Mouse (Mus musculus) stomach, postnatal 0 days (tissue): ENCODE measurements around the gene Tpra1. TPM values are rescaled to one million over a fixed set of nuclear protein-coding genes. Genes with fewer than 3 reads are reported as not detected.

Experiments
- ATAC-seq: fragments of 200-750 bp; cut with Nextera tagmentation; 2 replicates; pipeline ENCODE4 v1.8.0; 2017; ENCODE audit not compliant: low FRiP score, low TSS enrichment
- DNase-seq: peaks from one replicate; pipeline ENCODE4 v3.0.0-alpha.2; 2016; ENCODE audit warnings: low spot score
- H3K27ac ChIP-seq: fragments of 300-500 bp; sonication (generic); replicated peaks from 2 replicates; pipeline ENCODE4 v1.5.1; 2014; ENCODE audit warnings: mild to moderate bottlenecking, control low read depth
- H3K27me3 ChIP-seq: fragments of 300-500 bp; sonication (generic); 2 replicates; pipeline ENCODE4 v1.6.1; 2014; ENCODE audit warnings: low read length; ENCODE audit not compliant: control insufficient read depth, insufficient read depth
- H3K36me3 ChIP-seq: fragments of 300-500 bp; sonication (generic); 2 replicates; pipeline ENCODE4 v1.6.1; 2014; ENCODE audit warnings: low read length, mixed read lengths; ENCODE audit not compliant: control insufficient read depth, insufficient read depth
- H3K4me1 ChIP-seq: fragments of 300-500 bp; sonication (generic); replicated peaks from 2 replicates; pipeline ENCODE4 v1.6.1; 2014; ENCODE audit warnings: antibody characterized with exemption; ENCODE audit not compliant: control insufficient read depth, insufficient read depth
- H3K4me2 ChIP-seq: fragments of 300-500 bp; sonication (generic); replicated peaks from 2 replicates; pipeline ENCODE4 v1.6.1; 2014; ENCODE audit warnings: low read depth, mild to moderate bottlenecking, control low read depth, moderate library complexity
- H3K4me3 ChIP-seq: fragments of 300-500 bp; sonication (generic); 2 replicates; pipeline ENCODE4 v1.5.1; 2014; ENCODE audit warnings: low read depth, low read length, control low read depth
- H3K9ac ChIP-seq: fragments of 300-500 bp; sonication (generic); 2 replicates; pipeline ENCODE4 v1.6.1; 2014; ENCODE audit warnings: mild to moderate bottlenecking, low read length, control low read depth, mixed read lengths
- H3K9me3 ChIP-seq: fragments of 300-500 bp; sonication (generic); 2 replicates; pipeline ENCODE4 v1.6.1; 2016; ENCODE audit warnings: low read length; ENCODE audit not compliant: control insufficient read depth
- CTCF ChIP-seq: IDR thresholded peaks from 2 replicates; pipeline ENCODE4 v1.5.1; 2016; ENCODE audit warnings: antibody characterized with exemption, low read depth, mild to moderate bottlenecking, moderate library complexity
- EP300 ChIP-seq: optimal IDR thresholded peaks from 2 replicates; pipeline ENCODE3; 2016; ENCODE audit warnings: antibody characterized with exemption
- WGBS: fragments of 180-500 bp; shearing (Covaris S2); extraction: QIAGEN DNeasy Blood & Tissue Kit; methylation state at CpG from one replicate; pipeline ENCODE4 v1.1.7; 2014; 5-methylcytosine and 5-hydroxymethylcytosine counted together
- polyA plus RNA-seq: library from polyadenylated mRNA; unstranded; fragments of >200 nt; fragmentation: Nextera tagmentation; extraction: Ambion mirVana; gene quantifications from 2 replicates; pipeline ENCODE4 v1.2.1, GENCODE M21; 2015

The Tpra1 gene
- polyA plus RNA-seq, 1 experiment from 2014 or later = 39.8 TPM

GRCm38 (mm10) chr6:88956725-88957124, 54.7 kb downstream of the Tpra1 start:
- no peak overlapping the region for H3K9ac ChIP-seq
- no peaks in the 10 kb centered on the region for H3K4me1 ChIP-seq
- no peaks in the 10 kb centered on the region for H3K36me3 ChIP-seq
- TF ChIP-seq EP300 = no peak
- H3K27ac ChIP-seq = no peak overlapping the region
- no peak overlapping the region for H3K4me2 ChIP-seq
- H3K9me3 ChIP-seq = no peaks in the 10 kb centered on the region
- 86% methylated on average over 2 of the region's 2 CpGs for WGBS
- no peak for ATAC-seq
- no peak for DNase-seq
- no peaks in the 10 kb centered on the region for H3K27me3 ChIP-seq
- H3K4me3 ChIP-seq = no peak overlapping the region

GRCm38 (mm10) chr6:88957313-88957712, 55.3 kb downstream of the Tpra1 start:
- no peak for TF ChIP-seq CTCF
- TF ChIP-seq EP300 = no peak
- no peak for ATAC-seq

DNA sequence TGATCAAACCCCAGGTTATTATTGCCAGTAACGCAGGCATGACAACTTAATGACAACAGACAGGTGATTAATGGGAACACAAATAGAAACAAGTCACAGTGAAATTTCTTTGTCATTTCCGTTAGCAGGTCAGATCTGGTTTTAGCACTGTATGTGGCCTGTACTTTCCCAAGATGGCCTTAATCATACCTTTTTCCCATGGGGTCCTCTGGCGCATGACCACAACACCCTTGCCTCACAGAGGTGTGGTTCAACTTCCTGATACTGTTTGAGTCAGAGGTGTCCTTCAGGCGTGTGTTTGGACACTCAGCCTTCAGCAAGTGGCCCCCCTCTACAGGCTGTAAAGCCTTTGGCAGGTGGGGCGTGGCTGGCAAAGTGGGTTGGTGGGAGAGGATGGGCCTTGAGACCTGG, 55.8 kb downstream of the Tpra1 start:
- Histone ChIP-seq H3K9ac (no peak overlapping the region), H3K4me3 (no peak overlapping the region), H3K4me2 (no peak overlapping the region), H3K36me3 (no peaks in the 10 kb centered on the region), H3K9me3 (no peaks in the 10 kb centered on the region), H3K4me1 (no peaks in the 10 kb centered on the region), H3K27me3 (no peaks in the 10 kb centered on the region), H3K27ac (no peak overlapping the region)
- WGBS = 67% methylated on average over 5 of the region's 5 CpGs
- TF ChIP-seq CTCF = no peak
- TF ChIP-seq EP300 = no peak
- DNase-seq = no peak
- no peak for ATAC-seq

More at GRCm38 (mm10) chr6:88957313-88957712, 55.3 kb downstream of the Tpra1 start:
- 86% methylated on average over 4 of the region's 4 CpGs for WGBS
- H3K4me2 ChIP-seq = no peak overlapping the region
- H3K4me1 ChIP-seq = no peaks in the 10 kb centered on the region
- H3K9ac ChIP-seq = no peak overlapping the region
- H3K27ac ChIP-seq = no peak overlapping the region
- H3K4me3 ChIP-seq = no peak overlapping the region
- H3K9me3 ChIP-seq = no peaks in the 10 kb centered on the region
- no peak for DNase-seq
- no peaks in the 10 kb centered on the region for H3K36me3 ChIP-seq
- H3K27me3 ChIP-seq = no peaks in the 10 kb centered on the region

DNA sequence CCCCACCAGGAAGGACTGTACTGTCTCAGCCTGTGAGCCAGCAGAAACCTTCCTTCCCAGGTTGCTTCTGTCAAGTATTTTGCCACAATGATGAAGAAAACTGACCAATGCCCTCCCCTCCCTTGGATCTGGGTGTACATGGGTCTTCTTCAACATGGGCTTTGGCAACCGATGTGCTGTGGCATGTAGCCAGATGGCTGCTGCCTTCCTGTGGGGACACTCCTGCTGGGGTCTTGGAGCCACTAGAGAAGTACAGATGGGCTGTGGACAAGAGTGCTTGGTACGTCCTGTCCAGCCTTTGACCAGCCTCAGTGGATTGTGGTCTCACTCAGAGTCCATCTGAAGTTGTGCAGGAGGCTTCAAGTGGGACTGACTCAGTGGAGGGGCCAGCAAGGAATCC, 56.3 kb downstream of the Tpra1 start:
- ATAC-seq = no peak
- H3K4me1 ChIP-seq = no peaks in the 10 kb centered on the region
- H3K4me2 ChIP-seq = no peak overlapping the region
- H3K9me3 ChIP-seq = no peaks in the 10 kb centered on the region
- DNase-seq = no peak
- no peak overlapping the region for H3K27ac ChIP-seq
- TF ChIP-seq CTCF = no peak
- TF ChIP-seq EP300 = no peak
- no peak overlapping the region for H3K9ac ChIP-seq
- H3K4me3 ChIP-seq = no peak overlapping the region
- no peaks in the 10 kb centered on the region for H3K36me3 ChIP-seq
- 88% methylated on average over 2 of the region's 2 CpGs for WGBS
- no peaks in the 10 kb centered on the region for H3K27me3 ChIP-seq

DNA sequence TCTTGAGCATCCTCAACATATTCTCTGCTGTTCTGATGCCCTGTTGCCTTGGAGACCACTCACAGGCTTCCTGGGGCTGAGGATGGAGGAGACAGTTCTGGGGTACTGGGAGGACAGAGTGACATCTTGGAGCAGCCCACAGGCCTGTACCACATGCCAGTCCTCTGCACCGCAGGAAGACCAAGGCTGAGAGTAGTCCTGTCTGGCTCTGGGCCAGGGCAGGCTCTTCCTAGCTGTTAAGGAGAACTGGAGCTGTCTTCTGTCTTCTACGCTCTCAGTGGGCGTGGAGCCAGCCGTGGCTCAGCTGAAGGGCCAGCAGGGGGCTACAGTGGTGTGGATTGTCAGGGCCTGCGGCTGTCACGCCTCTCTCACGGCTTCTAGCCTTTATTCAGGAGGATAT, 57.8 kb downstream of the Tpra1 start:
- peak; percentile 48 for DNase-seq
- no peaks in the 10 kb centered on the region for H3K27me3 ChIP-seq
- H3K4me1 ChIP-seq = no peaks in the 10 kb centered on the region
- ATAC-seq = peak; percentile 45; the same call in 1 of the 2 replicates
- 15% methylated on average over 7 of the region's 7 CpGs for WGBS
- H3K36me3 ChIP-seq = no peaks in the 10 kb centered on the region
- TF ChIP-seq EP300 (no peak), CTCF (peak; percentile 73)
- H3K4me2 ChIP-seq = no peak overlapping the region
- no peak overlapping the region for H3K27ac ChIP-seq
- H3K9ac ChIP-seq = no peak overlapping the region
- no peak overlapping the region for H3K4me3 ChIP-seq
- no peaks in the 10 kb centered on the region for H3K9me3 ChIP-seq

- DNase-seq (no peak), ATAC-seq (no peak)
- Histone ChIP-seq H3K4me1 (no peaks in the 10 kb centered on the region), H3K9ac (no peak overlapping the region), H3K27me3 (no peaks in the 10 kb centered on the region), H3K4me3 (no peak overlapping the region), H3K27ac (no peak overlapping the region), H3K9me3 (no peaks in the 10 kb centered on the region), H3K4me2 (no peak overlapping the region), H3K36me3 (no peaks in the 10 kb centered on the region)
- TF ChIP-seq EP300 (no peak), CTCF (no peak)
- 62% methylated on average over 4 of the region's 4 CpGs for WGBS
Observed at GRCm38 (mm10) chr6:88960941-88961340, 58.9 kb downstream of the Tpra1 start.

Other genes starting within 250 kb of the Tpra1 start
- 117 and 127 TPM in 2 replicates for gene Mgll, start 177.8 kb upstream of the Tpra1 start, polyA plus RNA-seq
- 25.1 and 26.1 TPM in 2 replicates for gene Abtb1, start 60.3 kb upstream of the Tpra1 start, polyA plus RNA-seq
- gene Podxl2, start 27.2 kb upstream of the Tpra1 start, polyA plus RNA-seq = 31.4 and 38.5 TPM in 2 replicates
- 24.2 and 25.0 TPM in 2 replicates for gene Mcm2, start 3.5 kb upstream of the Tpra1 start, polyA plus RNA-seq